ENCODE assay signal across 8 mouse cellular contexts in the genomic region with DNA sequence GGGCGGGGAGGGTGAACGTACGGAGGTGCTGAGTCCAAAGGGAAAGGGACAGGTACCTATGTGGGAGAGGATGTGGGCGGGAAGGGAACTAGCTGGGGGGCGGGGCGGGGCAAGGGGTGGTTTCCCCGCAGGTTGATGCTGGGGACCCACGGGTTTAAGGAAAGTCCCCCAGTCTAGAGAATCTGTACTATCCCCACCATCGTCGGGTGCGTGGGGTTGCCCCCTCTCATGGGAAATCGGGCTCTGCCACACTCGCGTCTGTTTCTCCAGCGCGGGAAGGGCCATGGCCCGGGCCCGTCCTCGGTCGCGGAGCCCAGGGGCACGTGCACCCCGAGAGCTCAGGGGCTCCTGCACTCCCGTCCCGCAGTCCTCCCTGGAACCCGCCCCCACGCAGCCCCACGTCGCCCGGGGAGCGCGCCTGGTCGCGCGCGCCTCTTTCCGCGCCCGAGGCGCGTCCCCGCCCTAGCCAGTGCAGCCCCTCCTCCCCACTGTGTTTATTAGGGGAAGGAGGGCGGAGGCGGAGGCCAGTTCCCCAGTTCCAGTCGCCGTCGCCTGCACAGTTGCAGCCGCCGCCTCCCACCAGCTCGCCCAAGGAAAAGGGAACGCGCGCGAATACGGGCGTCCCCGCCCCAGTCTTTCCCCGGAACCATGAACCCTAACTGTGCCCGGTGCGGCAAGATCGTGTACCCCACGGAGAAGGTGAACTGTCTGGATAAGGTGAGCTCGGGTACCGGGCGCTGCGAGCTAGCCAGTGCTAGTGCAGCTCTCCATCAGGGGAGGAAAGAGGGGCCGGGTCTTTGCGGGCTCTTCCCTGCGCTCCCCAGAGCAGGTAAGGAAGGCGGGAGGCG. TPM values are rescaled to one million over a fixed set of nuclear protein-coding genes. Genes with fewer than 3 reads are reported as not detected.
DNase-seq lines count a peak whose midpoint lies in the region; ATAC-seq lines count a peak whose summit lies in the region.

No protein-coding gene starts in this region.

- no peaks in the 10 kb centered on the region for H3K36me3 ChIP-seq in hindbrain, embryonic 13.5 days

- peak overlapping the region; percentile 95 for H3K9ac ChIP-seq in hindbrain, embryonic 13.5 days

- peak overlapping the region; percentile 87 for H3K4me2 ChIP-seq in hindbrain, embryonic 13.5 days

- WGBS in hindbrain, embryonic 13.5 days: under 1% methylated on average over 65 of the region's 71 CpGs

- DNase-seq in NIH3T3 (ENCODE audit: low read depth): peak; percentile 90
- peak; percentile 87 to 93 for DNase-seq in cerebellum, postnatal 14 days
- peak; percentile 68 to 82 for DNase-seq in frontal cortex, postnatal 25 days (ENCODE audit: low spot score in 2 of 2)
- peak; percentile 75 to 86 for DNase-seq in layer of hippocampus, postnatal 25 days (ENCODE audit: extremely low spot score in 1 of 2, low spot score in 1 of 2)
- peak; percentile 88 for DNase-seq in lung, postnatal 14 days
- DNase-seq in ovary, postnatal 36 days (ENCODE audit: low spot score): peak; percentile 87
- peak; percentile 88 for DNase-seq in thymus, postnatal 14 days

- H3K27me3 ChIP-seq in hindbrain, embryonic 13.5 days: no peaks in the 10 kb centered on the region

- peaks cover 36% of the 10 kb centered on the region for H3K4me1 ChIP-seq in hindbrain, embryonic 13.5 days (replicated peaks)

- H3K27ac ChIP-seq in hindbrain, embryonic 13.5 days: peak overlapping the region; percentile 98

- ATAC-seq in hindbrain, embryonic 13.5 days (ENCODE audit: low FRiP score): peak; percentile 87

- H3K4me3 ChIP-seq in hindbrain, embryonic 13.5 days: peak overlapping the region; percentile 91

- no peaks in the 10 kb centered on the region for H3K9me3 ChIP-seq in hindbrain, embryonic 13.5 days

RNA-seq across cellular contexts. Expression of a gene that starts 0.6 kb away (rescaled TPM):
- 131 and 137 TPM in 2 replicates for polyA plus RNA-seq in hindbrain, embryonic 13.5 days (2015; fragmentation: Nextera tagmentation; extraction: Ambion mirVana)
- total RNA-seq in layer of hippocampus, postnatal 25 days (2021): 100 to 1,000 TPM; 102 to 114 TPM

RNA-seq across cellular contexts. Expression of a gene that starts 17.1 kb away (rescaled TPM):
- polyA plus RNA-seq in hindbrain, embryonic 13.5 days (2015; fragmentation: Nextera tagmentation; extraction: Ambion mirVana): 369 and 380 TPM in 2 replicates
- 100 to 1,000 TPM; 327 to 397 TPM for total RNA-seq in layer of hippocampus, postnatal 25 days (2021)

RNA-seq across cellular contexts. Expression of a gene that starts 23.7 kb away (rescaled TPM):
- 0.68 and 0.79 TPM in 2 replicates for polyA plus RNA-seq in hindbrain, embryonic 13.5 days (2015; fragmentation: Nextera tagmentation; extraction: Ambion mirVana)
- 1 to 10 TPM in 1 of 2 experiments, under 1 TPM in 1; 0.63 to 1.3 TPM for total RNA-seq in layer of hippocampus, postnatal 25 days (2021)

RNA-seq across cellular contexts. Expression of a gene that starts 33.0 kb away (rescaled TPM):
- 17.6 and 18.3 TPM in 2 replicates for polyA plus RNA-seq in hindbrain, embryonic 13.5 days (2015; fragmentation: Nextera tagmentation; extraction: Ambion mirVana)
- 10 to 100 TPM; 19.2 to 20.6 TPM for total RNA-seq in layer of hippocampus, postnatal 25 days (2021)

RNA-seq across cellular contexts. Expression of a gene that starts 41.2 kb away (rescaled TPM):
- 28.9 and 29.2 TPM in 2 replicates for polyA plus RNA-seq in hindbrain, embryonic 13.5 days (2015; fragmentation: Nextera tagmentation; extraction: Ambion mirVana)
- 10 to 100 TPM; 66.2 to 71.6 TPM for total RNA-seq in layer of hippocampus, postnatal 25 days (2021)

Comparison
In these comparisons a context has a peak if more than half of its experiments do, and no peak if none do; other contexts are left out.
1. Peak in every context shown above with its lines: DNase-seq, ATAC-seq, H3K4me3 ChIP-seq and H3K27ac ChIP-seq.